Mouse (Mus musculus): ENCODE measurements around the gene Hist2h3b.
"Not testable (repeated sequence)": the region's sequence is repeated elsewhere in the genome, so short reads cannot be mapped to it uniquely, and the experiment has no call there.

DNA sequence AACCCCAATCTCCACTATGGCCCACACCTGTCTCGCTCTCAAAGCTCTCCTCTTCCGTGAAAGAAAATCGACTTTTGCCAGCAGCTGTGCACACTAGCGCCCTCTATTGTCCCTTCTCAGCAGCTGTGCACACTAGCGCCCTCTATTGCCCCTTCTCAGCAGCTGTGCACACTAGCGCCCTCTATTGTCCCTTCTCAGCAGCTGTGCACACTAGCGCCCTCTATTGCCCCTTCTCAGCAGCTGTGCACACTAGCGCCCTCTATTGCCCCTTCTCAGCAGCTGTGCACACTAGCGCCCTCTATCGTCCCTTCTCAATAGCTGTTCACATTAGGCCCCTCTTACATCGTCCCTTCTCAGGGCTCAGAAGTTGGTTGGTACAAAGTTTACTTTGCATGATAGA lies 18.9 kb downstream of the Hist2h3b start:
- not testable (repeated sequence) for TF ChIP-seq POLR2AphosphoS2 (IDR thresholded peaks at IDR 0.05; ENCODE audit: low read depth, low read length); ZC3H11A (IDR thresholded peaks at IDR 0.05; ENCODE audit: low read depth, low read length); MEF2A (IDR thresholded peaks at IDR 0.05; ENCODE audit: borderline replicate concordance, low read depth, low read length); EP300 (IDR thresholded peaks at IDR 0.05; ENCODE audit: low read length); TBP (conservative IDR thresholded peaks at IDR 0.05; ENCODE audit: low read depth, low read length)
- TF ChIP-seq CTCF (conservative IDR thresholded peaks at IDR 0.05 in 1 of 2, IDR thresholded peaks at IDR 0.05 in 1 of 2; ENCODE audit: low read depth in 2 of 2, low read length in 2 of 2), result peak; percentile 94 to 98

Measured in CH12.LX (cell line).